Mouse (Mus musculus) embryonic fibroblast, embryonic 13.5 days (primary cell): ENCODE measurements around the gene Slc5a5.

Experiments used
- CTCF ChIP-seq: IDR thresholded peaks from 2 replicates; pipeline ENCODE4 v1.5.1; 2011; ENCODE audit warnings: mild to moderate bottlenecking, control low read depth, low read length, moderate library complexity, borderline replicate concordance; ENCODE audit not compliant: insufficient read depth
- POLR2A ChIP-seq: IDR thresholded peaks from 2 replicates; pipeline ENCODE4 v1.6.1; 2011; ENCODE audit warnings: low read depth, mild to moderate bottlenecking, control low read depth, low read length, moderate library complexity

GRCm38 (mm10) chr8:70873364-70873985 is 19.1 kb downstream of the Slc5a5 start, which contains the start of gene Ccdc124:
- TF ChIP-seq POLR2A (peak; percentile 30; the same call in 1 of the 2 replicates), CTCF (peak; percentile 59)
